Mouse (Mus musculus) thymus, postnatal 25 days (tissue): ENCODE measurements around the gene Timp3.

Experiments used
- DNase-seq: peaks from one replicate; pipeline ENCODE4 v3.0.0; 2022

Timp3 gene

DNA sequence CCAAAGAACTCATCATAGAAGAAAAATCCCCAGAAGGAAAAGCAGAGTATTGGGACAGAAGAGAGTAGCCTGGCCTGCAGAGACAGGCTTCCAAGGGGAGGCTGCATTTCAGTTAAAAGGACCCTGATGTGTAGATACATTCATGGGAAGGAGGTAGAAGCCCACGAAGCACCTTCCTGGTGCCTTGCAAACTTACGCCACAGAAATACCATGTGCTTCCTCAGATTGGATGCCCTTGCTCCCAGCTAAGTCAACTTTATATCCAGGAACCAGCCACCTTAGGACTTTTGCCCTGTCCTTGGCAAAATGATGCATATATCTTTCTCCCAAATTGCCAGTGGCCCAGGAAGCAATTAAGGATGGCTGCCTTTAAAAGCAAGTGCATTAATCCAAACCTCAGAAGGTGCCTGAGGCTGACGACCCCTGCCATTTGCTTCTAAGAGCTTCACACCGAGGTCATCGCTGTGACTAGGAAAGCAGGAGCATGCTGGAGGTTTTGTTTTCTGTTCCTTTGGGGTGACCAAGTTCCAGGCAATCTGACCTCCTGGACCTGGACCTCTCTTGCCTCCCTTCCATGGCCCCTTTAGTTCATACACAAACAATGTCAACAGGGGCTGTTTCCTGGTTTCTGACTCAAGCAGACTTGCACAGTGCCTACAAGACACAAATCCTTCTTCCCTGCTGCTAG is 31.0 kb downstream of the Timp3 start:
- DNase-seq = no peak

DNA sequence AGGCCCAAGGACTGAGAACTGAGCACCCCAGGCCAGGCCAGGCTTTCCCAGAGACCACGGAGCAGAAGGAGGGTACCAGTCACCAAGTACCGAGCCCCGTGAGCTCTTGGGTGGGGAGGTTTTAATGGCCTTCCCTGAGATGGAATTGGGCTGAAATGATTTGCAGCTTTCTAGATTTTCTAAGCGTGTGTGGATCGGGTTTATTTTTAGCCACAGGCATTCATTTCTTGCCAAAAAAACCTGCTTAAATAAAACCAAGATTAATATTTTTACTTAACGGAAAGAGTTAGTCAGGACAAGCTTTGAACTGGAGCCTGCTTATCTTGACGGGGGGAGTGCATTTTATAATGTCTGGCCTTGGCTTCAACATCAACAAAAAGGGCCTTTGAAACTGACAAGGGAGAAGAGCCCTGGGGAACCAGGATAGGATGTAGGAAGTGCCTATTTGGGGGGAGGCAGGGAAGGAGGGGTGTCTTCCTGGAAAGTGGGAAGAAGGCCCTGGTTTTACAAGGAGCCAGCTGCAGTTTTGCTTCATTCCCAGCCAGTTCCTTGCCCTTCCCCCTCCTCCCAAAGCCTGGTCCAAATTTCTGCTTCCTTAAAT is 31.6 kb downstream of the Timp3 start:
- no peak for DNase-seq

DNA sequence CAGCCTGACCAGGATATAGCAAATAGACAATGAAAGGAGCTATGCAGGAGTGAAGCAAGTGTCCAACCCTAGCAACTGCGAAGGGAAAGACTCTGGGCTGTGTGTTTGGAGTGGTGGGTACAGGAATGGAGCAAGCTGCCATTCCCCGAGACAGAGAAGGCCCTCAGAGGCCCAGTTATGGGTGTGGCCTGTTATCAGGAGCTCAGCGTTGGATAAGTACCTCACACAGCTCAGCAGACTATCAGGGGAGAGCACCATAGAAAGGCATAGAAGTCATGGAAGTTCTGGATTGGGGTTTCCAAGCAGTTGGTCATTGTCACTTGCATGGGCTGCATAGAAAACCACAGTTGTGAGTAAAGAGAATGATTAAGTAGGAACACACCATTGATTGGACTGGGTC is 32.8 kb downstream of the Timp3 start:
- no peak for DNase-seq

DNA sequence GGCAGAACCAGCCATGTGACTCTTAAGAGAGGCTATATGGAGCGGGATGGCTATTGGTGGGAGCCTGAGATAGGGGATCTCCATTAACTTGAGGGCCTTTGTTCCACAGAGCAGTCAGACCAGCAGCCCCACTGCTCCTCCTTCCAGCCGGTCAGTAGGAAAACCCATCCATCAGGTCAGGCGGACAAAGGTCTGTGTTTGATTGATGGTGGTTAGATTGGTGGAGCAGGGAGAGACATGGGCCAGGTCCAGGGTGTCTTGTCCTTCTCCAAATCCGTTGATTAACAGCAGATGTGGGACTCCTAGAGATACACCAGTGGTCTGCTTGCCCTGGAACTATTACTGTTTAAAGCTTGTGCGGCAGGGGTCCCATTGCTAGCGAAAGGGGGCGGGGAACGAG is 34.4 kb downstream of the Timp3 start:
- DNase-seq = no peak

DNA sequence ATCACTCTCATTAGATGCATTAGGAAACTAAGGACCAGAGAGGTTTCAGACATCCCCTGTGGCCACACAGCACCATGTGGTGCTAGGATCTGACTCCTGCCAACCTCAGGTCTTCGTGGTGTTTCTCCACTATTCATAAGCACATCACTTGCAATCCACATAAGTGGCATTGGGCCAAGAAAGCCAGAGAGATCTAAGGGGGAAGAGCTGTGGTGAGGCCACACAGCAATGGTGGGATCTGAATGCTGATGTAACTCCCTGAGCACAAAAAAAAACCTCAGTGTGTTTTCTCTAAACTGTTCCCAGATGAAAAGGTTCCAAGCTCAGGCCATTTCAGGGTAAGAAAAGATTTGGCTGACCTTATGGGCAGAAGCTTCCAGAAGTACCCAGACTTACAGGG is 36.3 kb downstream of the Timp3 start:
- no peak for DNase-seq

DNA sequence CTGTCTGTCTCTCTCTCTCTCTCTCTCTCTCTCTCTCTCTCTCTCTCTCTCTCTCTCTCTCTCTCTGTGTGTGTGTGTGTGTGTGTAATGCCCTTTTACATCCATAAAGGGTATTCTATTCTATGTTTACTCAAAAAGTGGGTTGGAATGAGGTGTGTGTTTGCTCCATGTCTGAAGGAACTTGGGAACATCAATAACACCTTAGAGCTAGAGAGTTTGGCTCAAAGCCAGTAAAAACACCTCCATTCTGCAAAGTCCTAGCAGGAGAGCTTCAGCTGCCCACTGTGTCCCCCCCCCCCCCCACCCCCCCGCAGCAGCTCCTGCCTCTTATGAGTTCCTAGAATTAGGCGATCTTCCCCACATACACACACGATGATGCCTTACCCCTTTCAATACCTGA is 37.1 kb downstream of the Timp3 start:
- no peak for DNase-seq

DNA sequence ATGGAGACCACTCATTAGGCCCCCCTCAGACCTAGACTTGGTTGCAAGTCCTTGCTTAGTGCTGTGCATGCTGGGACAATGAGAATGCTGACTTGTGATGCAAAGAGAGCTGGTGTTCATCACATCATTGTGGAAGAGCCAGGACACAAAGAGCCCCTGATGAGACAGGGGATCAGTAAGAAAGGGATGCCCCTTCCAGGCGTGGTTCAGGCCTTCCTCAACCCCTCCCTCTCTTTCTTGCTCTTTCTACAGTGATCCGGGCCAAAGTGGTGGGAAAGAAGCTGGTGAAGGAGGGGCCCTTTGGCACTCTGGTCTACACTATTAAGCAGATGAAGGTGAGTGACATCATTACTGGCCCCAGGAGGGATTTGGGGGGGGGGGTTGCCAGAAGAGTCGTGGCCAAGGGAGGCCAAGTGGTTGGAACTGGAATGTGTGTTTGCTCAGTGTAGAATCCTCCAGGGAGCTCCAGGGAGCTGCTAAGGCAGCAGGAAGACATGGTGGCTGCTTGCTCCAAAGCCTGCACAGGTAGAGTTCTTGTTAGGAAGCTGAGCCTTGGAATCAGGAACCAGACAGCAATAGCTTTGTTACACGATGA is 38.0 kb downstream of the Timp3 start:
- DNase-seq = no peak

DNA sequence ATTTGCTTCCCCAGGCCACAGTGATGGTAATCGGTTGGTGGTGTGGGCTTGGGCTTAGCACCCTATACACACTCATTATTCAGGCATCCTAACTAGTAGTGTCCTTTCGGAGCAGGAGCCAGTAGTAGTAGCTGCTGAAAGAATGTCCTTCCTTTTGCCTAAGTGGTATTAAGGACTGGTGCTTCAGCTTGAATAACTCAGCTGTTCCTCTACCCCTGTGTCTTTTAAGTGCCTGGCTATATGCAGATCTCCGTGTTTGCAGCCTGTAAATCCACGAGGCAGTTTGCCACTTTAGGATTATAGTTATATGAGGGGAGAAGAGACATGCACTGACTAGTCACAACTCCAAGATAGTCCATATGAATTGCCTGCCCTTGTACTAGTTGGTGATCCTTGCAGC is 38.9 kb downstream of the Timp3 start:
- no peak for DNase-seq

DNA sequence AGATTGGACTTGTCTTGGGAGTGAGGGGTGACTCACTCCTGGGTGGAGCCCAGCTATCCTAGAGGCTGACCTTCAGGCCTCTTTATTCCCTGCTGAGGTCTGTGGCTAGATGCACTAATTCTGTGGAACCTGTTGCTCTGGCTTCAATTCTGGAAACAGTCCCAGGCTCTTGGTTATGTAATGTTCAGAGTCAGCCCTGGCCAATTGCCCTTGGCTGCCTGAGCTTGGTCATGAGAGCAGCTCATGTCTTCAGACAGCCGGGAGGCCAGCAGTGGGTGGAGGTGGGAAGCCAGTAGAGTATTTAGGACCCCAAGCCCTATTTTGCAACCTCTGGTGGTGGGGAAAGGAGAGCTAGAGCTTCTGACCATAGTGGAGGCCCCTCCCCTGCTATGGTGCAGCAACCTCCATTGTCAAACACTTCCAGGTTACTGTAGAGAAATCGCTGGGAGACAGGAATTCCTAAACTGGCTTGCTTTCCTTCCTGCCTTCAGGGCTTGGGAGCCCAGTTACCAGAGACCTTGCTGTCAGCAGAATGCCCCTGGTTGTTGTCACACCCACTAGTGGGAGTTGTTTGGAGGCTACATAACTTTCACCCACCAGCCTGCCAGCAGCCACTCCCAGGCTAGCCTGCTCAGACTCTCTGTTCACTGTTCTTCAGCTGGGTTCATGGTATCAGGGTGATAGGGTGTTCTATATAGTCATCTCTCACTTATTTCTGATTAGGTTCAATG is 39.6 kb downstream of the Timp3 start:
- no peak for DNase-seq

DNA sequence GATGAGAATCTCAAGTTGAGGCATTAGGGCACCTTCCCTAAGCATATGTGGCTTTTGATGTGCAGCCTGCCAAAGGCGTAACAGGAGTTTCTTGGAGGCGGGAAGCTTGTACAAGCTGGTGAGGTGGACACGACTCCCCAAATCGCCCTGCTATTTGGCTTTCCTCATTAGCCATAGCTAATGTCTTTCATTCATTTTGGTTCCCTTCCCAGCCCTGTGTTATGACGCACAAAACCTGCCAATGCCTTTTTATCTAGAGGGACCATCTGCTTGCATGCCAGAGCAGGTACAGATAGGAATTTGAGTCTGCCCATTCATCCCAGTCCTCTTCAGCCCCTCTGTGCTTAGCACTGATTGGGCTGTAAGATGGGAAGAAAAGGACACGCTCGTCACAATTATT is 40.2 kb downstream of the Timp3 start:
- no peak for DNase-seq

DNA sequence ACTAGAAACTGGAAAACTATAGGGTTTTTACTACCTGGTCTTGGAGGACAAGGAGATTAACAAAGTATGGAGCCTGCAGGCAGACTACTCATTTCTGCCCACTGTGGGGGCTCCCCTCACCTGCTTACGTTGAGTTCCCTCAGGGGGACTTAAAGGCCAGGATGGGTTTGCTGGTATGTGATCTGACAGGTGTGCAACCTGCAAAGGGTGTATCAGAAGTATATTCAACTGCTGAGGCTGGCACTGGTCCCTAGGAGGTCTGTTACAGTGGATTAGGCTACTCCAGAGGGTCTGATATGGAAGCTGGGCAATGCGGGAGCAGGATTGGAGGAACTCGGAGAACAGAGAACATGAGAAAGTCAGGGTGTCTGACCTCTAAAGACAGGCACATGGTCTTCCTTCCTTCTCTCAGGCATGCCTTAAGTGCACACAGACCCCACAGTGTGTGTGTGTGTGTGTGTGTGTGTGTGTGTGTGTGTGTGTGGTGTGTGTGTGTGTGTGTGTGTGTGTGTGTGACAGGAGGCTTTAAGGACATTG is 40.9 kb downstream of the Timp3 start:
- no peak for DNase-seq

DNA sequence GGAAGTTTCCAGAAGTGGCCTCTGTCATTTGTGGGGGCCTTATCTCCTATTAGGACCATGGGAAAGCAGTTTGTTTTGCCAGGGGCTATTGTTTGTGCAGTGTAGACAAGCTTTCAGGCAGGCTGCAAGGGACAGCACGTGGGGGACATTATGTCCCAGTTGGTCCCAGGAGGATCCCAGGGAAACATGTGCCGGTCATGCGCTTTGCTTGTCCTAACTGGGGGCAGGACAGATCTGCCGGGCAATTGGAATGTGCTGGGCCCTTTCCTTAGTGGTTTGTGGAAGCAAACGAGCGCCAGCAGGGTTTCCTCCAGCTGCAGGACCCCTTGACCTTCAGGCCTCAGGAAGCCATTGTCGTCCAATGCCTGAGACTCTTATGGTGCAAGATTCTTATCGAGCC is 41.4 kb downstream of the Timp3 start:
- DNase-seq = no peak

DNA sequence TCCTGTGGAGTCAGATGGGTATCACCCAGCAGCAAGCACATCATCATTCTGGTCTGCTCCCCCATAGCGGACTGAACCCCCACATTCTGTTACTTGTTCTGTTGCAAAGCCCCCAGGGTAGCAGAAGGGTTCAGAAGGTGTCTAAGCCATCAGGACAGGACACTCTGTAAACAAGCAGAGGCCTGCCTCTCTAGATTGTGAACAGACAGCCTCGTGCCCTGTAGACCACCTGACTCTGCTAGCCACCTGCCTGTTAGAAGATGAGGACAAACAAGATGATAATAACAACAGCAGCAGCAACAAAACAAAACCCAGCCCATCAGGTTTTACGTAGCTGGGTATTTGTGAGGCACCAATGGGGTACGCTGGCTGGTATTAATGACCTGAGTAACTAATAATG is 42.0 kb downstream of the Timp3 start:
- DNase-seq = no peak

DNA sequence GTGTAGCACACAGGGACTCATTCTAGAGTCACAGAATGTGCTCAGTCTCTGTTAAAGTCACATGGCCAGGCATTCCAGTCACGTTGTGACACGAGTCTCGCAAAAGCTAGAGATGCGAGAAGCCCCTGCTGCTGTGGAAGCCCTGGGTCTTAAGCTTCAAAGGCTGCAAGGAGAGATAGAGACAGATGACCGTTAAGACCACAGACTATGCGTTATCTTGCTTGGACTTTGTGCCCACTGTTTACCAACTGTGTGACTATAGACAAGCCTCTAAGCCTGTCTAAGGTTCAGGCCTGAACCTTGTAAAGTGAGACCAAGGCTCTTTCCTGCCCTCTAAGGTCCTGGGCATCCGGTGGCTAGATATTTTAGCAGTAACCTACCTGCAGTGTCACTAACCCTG is 42.5 kb downstream of the Timp3 start:
- no peak for DNase-seq

DNA sequence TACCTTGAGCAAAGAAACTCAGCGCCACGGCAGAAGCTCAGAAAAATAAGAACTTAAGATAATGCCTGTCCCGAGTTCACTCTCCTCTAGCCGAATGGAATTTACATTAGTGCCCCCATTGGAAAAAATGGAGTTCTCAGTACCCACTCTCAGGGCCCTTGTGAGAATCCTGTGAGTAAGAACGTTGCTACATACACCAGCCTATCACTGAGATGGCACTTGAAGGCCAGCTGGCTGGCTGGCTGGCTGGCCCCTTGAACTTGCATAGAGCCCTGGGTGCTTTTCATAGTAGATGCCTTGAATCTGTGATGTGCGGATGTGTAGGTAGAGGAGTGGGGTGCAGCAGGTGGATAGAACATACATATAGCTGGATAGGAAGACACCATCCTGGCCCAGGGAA is 43.2 kb downstream of the Timp3 start:
- DNase-seq = no peak

DNA sequence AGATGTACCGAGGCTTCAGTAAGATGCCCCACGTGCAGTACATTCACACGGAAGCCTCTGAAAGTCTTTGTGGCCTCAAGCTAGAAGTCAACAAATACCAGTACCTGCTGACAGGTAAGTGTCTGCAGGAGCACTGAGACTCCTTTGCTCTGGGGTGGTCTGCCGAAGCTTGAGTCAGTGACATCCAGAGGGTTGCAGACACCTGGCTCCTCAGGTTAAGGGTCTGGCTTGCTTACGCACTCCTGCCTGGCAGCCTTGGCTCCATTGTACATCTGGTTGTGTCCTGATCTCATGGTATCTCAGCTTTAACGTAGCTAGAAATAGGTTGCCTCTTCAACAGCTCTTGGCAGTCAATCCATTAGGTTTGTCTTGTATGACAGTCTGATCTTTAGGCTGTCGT is 43.8 kb downstream of the Timp3 start:
- no peak for DNase-seq

DNA sequence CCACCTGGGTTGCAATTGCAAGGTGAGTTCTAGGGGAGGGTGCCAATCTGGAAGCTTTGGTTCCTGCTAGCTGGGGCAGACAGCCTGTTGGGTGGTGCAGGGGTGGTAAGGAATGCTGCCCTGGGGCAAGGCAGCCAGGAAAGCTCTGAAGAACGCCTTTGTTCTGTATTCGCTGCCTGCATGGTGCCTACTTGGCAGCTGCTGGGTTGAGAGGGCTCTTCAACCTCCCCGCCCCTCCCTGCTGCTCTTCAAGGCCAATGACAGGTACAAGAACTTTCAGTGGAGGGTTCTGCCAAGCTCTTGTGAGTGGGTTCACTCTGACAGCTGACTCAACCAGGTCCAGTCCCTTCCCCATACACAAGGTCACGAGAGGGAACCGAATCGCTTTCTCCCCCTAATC is 44.5 kb downstream of the Timp3 start:
- DNase-seq = no peak

DNA sequence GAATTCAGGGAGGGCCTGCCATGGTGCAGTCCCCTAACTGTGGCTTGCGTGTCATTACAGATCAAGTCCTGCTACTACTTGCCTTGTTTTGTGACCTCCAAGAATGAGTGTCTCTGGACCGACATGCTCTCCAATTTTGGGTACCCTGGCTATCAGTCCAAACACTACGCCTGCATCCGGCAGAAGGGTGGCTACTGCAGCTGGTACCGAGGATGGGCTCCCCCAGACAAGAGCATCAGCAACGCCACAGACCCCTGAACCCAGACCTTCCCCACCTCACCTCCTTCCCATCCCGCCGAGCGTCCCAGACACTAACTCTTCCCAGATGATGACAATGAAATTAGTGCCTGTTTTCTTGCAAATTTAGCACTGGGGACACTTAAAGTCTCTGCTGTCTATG is 45.5 kb downstream of the Timp3 start:
- no peak for DNase-seq

DNA sequence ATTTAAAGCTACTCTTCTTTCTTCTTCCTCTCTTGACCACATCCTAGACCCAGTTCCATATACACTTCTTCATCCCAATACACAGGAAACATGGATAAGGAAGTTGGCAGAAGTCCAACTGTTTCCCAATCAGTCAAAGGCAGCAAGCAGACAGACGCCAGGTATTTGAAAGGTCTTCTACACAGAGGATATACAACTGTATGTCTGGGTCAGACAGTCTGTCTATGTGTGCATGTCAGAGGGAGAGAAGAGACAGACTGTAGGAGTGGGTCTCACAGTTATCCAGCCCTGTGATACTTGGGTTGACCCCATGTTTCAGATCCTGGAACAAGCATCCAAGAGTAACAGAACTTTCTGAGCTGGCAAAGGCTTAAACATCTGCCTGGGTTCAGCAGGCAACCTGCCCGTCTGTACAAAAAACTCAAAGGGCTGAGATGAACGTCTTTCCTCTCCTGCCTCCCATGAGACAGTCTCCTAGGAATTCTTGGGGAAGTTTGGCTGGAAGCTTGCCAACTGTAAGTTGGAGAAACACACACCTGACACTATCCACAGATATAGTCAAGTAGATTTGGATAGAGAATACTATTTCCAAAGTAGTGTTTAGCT is 46.2 kb downstream of the Timp3 start:
- no peak for DNase-seq

DNA sequence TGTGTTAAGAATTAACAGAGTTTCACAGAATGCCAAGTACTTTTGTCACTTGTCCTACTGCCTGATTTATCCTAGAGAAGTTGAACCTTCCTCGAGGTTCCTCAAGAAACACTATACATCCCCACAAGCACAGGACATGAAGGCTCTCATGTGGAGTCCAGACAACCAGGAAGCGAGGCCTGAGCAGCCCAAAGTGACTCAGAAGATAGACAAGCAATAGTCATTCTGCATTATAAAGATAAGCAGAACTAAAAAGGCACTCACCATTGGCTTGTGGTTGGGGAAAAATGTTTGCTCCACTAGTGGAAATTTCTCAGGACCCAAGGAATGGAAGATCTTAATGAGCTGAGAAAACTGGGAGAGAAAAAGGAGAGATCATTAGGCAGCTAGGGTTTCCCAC is 51.1 kb downstream of the Timp3 start:
- no peak for DNase-seq

DNA sequence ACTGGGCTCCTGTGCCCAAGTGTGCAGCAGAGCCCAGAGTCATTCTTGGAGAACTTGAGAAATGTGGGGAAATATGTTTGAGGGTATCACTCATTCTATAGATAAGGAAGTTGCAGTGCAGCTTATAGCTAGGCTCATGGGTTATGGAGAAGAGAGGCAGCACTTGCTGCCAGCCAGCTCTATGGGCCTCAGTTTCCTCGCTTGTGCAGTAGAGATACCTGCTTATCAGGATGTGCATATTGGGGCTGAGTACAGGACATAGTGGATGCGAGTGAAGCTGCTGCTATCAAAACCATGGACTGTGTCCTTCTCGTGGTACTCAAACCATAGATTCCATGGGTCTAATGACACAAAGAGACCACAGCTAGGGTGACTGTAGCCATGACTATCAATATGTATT is 52.3 kb downstream of the Timp3 start:
- no peak for DNase-seq

DNA sequence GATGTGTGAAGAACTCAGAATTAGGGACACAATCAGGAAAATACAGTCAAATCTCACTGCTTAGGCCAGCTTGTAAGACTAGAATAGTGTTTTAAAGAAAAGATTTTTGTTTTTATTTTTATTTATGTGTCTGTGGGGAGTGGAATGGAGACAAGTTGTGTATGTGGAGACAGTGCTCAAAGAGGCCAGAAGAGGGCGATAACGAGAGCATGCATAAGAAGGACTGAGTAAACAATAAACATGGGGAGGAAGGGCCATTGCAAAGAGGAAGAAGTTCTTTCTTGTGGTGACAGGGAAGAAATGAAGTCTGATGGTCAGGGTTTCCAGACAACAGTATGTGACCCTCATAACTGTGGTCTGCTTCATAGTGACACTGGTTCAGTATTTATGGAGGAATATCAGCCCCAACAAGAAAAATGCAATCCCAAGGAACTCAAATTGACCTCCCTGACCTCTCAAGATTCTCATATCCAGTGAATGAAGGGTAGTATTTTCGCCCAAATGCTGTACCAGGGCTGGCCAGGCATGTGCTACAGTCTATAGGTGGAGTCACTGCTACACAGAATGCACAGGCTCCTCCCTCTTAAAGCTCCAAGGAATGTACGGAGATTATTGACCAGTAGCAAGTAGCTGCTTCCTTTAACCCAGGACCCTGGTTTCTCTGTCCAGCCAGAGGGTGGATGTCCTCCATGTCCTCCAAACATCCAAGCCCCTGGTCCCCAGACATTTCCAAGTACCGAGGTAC is 56.8 kb downstream of the Timp3 start:
- peak; percentile 6 for DNase-seq
